Mouse (Mus musculus): Measurements from ENCODE around the gene Ern1. TPM values are rescaled to one million over a fixed set of nuclear protein-coding genes. Genes with fewer than 3 reads are reported as not detected.
"Not testable (repeated sequence)": the region's sequence is repeated elsewhere in the genome, so short reads cannot be mapped to it uniquely, and the experiment has no call there.

The Ern1 gene
- total RNA-seq, 2 experiments from 2014 or later: 10.2 to 12.9 TPM

DNA sequence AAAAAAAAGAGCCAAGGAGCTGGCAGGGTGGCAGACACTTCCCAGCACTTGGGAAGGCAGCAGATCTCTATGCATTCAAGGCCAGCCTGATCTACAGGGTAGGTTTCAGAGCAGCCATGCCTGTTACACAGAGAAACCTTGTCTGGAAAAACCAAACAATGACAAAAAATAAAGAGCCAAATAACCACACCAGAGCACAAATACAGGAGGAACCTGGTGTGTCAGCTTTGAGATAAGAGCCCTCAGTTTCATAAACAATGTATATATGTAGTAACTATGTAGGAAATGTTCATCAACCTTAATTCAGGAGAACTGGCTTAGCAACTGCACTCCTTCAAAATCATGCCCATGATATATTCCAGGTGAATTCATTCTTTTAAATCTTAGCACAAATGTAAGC is 16.5 kb upstream of the Ern1 start:
- no peak for DNase-seq
- intact Hi-C loops (cut with DNase I): no loop called here

DNA sequence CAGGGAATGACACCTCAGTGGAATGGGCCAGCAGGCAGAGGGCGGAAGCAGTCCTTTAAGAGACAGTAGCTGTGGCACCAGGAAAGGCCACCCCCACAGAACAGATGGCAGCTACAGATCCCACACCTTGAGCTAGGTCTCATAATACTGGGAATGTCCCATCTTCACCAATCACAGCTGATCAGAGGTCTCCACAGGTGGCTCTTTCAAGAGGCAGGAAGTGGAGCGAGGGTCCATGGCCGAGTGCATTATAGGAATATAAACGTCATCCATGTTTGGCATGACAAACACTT is 15.7 kb upstream of the Ern1 start:
- no peak for DNase-seq
- intact Hi-C loops (cut with DNase I): no loop called here

DNA sequence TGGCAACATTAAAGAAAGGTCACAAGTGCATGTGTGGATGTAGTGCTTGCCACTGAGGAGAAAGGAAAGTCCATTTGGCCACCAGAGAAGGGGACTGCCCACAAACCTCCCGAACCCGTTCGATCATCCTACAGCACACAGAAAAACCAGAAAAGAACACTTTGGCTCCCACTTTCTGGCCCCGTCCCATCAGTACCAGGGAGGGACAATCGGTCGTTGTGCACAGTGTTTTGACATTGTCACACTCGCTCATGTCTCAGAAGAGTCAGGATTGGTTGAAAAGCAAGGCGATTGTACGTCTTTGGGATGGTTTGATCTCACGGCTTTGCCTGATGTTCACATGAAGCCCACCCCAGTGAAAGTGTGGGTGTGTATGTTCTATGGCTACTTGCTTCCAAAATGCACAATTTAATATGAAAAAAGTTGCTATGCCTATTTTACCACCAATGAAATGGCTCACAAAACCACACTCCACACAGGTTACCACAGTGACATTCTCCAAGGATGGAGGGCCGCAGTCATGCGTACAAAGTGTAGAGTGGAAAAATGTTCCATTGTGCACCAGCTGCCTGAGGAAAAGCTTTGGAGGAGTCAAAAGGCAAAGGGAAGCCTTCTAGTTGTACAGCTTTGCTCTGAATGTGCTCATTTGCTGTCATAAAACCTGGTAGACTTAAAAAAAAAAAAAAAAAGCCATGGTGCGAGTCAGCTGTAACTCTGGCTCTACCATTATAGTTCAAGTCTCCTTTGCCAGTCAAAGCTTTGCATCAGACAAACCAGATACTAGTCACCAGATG is 15.2 kb upstream of the Ern1 start:
- DNase-seq: no peak
- intact Hi-C loops (cut with DNase I): no loop called here

DNA sequence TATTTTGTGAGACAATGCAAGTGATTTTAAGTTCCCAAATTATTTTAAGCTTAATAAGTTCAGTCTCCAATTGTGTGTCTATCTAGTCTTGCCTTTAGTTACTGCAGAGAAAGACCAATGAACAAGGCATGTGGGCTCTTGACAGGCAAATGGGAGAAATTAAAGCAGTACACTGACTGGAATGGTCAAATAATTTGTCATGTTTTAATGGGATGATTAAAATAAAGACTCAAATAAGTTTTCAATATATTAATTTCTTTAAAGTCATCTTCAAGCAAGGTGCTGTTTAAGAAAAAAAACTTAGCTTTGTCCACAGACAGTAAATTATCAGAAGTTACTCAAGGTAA is 14.5 kb upstream of the Ern1 start:
- DNase-seq: no peak
- intact Hi-C loops (cut with DNase I): no loop called here

DNA sequence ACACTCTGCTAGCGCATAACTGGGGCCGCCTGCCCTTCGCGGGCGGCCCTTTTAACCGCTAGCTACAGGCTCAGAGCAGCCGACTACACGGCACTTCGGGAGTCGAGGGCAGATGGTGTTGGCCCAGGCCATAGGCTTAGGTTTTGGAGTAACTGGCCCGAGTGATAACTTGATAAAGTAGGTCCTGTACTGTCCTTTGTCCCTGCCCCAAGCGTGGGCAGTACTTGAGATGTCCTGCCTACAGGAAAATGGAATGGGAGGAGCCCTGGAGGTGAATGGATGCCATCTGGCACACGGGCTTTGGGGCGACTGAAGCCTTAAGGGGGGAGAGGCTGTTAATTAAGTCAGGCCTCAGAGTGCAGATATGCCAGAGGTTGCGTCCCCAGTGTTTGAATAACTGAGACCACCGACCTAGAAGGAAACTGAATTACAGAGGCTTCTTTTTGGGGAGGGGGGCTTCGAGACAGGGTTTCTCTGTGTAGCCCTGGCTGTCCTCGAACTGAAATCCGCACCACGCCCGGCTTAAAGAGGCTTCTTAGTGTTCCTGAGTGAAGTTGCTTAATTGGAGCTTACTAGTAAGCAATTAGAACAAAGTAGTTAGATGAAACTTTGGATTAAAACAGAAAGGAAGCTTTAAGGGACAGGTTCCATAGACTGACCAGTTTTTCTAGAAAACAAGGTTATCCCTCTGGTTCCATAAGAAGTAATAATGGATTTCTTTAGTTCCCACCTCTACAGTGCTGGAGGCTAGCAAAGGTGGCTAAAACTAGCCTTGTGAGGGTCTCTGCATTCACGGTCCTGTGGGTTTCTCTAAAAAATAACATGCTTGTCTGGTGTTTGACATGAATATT is 13.9 kb upstream of the Ern1 start:
- DNase-seq: peak; percentile 57 to 72
- intact Hi-C loops (cut with DNase I): loop anchor here (2.0 kb wide), 1 partner anchor 113 kb away; no protein-coding TSS in a partner anchor

DNA sequence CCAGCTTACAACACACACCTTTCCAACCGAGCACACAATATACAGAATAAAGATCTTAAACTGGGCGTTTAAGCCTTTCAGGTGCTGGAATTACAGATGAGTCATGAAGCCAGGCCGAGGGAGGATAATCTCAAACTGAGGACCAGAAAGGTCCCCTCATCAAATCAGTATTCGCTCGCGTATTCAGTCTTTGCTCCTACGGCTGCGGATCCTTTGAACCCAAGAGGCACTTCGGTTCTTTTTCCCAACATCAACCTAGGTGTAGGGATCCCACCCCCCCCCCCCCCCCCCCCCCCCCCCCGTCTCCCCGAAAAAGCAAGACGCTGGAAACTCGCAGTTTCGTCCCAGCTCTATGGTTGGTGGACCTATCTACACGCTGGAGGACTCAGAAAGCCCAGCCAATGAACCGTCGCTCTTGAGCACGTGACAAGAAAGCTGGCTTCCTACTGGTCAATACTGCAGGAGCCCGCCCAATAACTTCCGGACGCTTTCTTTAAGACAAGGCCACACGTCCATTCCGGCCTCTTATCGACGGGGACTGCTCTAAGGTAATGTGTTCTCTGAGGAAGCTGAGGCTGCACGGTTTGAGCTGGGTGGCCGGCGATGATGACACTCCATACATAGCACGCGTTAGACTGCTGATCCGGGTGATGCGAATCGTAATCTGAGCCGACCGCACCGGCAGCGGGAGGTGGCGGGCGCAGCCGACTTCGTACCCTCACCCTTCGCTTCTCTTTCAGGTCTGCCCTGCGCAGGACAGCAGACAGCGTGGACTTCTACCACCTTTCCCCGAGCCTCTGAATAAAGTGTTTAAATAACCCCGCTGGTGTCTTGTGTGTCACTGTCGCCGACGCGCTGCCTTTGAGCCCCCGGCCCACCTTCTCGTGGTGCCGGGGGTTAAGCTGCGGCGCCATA is 13.0 kb upstream of the Ern1 start:
- DNase-seq: peak; percentile 91 to 92
- intact Hi-C loops (cut with DNase I): loop anchor here (2.0 kb wide), 1 partner anchor 114 kb away; no protein-coding TSS in a partner anchor

DNA sequence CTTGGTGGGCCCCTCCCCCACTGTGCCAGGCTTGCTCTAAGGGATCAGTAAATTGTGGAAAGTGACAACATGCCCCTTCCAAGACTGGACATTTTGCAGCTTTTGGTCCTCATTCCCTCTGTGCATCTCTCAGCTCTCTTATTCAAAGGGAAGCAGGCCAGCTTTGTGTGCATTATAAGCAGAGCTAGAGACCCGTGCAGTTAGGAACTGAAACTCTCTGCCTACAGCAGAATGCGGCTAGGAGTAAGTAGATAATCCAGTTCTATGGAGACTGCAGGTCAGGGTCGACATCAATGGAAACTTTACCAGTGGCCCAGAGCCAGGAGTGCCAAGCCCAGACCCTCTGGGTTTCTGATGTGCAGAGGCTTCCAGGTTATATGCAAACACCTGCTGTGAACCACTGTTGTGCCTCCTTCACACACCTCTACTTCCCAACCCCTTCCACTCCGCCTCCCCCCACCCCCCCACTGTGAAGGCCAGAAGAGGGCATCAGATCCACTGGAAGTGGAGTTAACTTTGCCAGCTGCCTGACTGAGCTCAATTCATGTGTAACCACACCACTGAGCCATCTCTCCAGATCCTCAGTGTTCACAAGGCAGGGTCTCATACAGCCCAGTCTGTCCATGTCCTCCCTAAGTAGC is 11.2 kb upstream of the Ern1 start:
- DNase-seq: no peak
- intact Hi-C loops (cut with DNase I): no loop called here

DNA sequence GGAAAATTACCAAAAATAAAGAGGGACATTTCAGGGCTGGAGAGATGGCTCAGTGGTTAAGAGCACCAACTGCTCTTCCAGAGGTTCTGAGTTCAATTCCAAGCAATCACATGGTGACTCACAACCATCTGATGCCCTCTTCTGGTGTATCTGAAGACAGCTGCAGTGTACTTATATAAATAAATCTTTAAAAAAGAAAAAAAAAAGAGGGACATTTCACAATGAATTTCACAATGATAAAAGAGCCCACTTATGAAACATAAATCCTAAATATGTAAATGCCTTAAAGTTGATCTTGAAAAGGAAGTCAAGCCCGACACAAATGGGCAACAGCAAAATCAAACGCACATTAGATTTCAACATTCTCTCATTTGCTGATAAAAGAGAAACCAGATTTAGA is 10.3 kb upstream of the Ern1 start:
- no peak for DNase-seq
- intact Hi-C loops (cut with DNase I): no loop called here

DNA sequence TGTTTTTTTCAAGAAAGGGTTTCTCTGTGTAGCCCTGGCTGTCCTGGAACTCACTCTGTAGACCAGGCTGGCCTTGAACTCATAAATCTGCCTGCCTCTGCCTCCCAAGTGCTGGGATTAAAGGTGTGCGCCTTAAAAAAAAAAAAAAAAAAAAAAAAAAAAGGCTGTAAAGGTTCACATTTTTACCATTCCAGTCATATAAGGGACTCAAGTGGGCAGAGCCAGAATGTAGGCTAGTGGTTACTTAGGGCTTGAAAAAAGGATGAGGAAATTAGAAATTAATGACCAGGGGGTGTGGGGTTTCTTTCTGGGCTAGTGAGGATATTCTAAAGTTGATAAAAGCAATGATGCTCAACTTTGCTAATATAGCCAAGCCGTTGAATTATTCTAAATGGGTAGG is 9.4 kb upstream of the Ern1 start:
- DNase-seq; intact Hi-C loops (cut with DNase I): not testable (repeated sequence)

DNA sequence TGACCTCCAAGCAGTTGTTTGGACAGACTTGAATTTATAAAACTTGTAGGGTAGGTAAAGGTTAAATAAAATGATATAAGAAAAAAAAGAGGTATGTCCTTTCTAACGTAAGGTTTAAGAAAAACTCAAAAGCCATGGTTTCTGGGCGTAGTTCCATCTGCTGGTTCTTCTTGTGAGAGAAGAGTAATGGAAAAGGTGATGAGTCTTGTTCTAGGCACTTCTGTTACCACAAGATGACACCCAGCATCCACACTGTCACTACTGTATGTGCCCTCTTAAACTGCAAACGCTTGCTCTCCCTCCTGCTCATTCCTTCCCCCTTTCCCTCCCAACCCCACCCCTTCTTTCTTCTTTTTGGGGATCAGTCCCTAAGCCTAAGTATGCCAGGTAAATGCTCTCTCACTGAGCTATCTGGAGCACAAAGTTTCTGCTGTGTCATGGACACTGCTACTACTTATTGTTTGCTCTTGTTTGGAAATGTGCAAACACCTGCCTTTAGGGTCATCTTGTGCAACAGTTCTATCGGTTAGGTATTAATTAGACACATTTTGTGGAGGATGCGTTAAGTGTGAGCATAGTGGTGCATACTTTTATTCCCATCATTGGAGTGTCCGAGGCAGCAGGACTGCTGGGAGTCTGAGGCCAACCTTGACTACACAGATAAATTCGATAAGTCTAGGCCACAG is 5.5 kb upstream of the Ern1 start:
- DNase-seq: no peak
- intact Hi-C loops (cut with DNase I): no loop called here

DNA sequence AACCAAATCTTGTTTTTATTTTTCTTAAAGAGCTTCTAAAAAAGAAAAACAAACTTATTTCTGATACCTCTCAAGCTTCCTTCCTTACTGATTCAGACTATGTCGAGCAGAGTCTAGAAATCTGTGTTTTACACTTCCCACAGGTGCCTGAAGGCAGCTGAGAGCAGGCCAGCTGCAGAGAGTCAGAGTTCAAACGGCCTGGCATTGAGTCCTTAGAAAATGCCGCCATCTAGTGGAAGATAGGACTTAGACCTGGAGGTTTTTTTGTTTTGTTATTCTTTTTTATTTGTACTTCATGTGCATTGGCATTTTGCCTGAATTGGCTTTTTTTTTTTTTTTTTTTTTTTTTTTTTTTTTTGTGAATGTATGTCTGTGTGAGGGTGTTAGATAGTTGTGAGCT is 3.7 kb upstream of the Ern1 start:
- peak; percentile 58 to 61 for DNase-seq
- intact Hi-C loops (cut with DNase I): loop anchor here (1.0 kb wide), 1 partner anchor 73 kb away; no protein-coding TSS in a partner anchor

DNA sequence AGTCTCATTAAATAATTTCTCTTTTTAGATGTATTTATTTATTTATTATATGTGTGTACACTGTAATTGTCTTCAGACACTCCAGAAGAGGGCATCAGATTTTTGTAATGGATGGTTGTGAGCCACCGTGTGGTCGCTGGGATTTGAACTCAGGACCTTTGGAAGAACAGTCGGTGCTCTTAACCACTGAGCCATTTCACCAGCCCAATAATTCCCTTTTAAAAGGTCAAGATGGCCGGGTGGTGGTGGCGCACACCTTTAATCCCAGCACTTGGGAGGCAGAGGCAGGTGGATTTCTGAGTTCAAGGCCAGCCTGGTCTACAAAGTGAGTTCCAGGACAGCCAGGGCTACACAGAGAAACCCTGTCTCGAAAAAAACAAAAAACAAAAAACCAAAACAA is 2.9 kb upstream of the Ern1 start:
- DNase-seq; intact Hi-C loops (cut with DNase I): not testable (repeated sequence)

DNA sequence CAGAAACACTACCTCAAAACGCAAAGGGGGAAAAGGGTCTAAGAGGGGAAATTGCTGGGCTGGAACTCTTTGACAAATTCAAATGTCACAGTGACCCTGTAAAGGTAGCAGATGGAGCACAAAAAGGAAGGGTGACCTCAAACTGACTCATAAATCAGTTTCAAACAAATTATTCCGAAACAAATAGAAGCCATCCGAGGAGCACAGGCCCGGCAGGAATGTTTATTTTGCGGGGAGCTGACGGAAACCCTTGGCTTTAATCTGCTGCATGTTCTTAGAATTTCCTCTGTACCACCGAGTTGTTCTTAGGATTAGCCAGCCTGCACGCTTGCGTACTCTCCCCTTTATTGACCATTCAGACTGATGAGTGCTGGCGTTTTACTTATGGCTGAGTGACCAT is 2.4 kb upstream of the Ern1 start:
- intact Hi-C loops (cut with DNase I): no loop called here
- DNase-seq: no peak

DNA sequence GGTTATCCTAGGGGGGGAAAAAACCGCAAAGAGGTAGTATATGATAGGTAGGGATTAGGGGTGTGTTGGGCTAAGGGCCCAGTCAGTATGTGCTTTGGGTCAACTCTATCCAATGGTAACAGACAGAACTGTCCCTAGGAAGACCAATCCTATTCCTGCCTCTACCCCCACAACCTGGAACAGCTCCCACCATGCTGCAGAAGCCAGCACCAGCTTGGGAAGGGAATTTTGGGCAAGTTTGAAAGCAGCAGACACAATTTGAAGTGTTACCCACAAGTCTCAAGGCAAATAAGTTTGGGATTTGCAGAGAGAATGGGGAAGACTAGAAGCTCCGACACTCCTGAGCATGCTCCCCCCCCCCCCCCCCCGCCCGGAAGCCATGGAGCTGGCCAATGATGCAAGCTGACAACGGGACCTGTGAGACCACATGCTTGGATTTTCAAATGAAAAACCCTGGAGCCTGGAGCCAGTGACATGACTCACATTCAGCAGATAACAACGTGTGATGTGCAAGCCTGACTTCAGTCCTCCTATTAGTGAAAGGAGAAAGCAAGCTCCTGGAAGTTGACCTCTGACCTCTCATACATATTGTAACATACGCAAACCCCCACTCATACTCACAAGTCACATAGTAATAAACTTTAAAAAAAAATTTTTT is 1.5 kb upstream of the Ern1 start:
- no peak for DNase-seq
- intact Hi-C loops (cut with DNase I): no loop called here

DNA sequence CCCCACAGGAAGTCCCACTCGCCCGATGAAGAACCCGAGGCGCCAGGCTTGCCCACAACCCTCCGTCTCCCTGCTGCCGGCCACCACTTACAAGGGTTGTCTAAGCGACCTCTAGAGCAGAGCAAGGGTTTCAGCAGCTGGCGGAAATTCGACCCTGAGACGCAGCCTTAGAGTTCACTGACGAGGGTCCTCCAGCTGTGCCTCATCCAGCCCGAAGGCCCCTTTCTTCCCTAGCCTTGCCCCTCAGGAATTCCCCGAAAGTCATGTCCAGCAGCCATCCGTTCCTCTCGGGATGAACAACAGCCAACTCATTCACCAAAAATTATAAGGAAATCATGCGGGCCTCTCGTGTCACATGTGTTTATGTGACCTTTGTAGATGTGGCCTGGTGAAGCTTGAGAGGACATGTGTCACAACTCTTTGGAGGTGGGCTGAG is 492 bp upstream of the Ern1 start:
- intact Hi-C loops (cut with DNase I): no loop called here
- DNase-seq: no peak

DNA sequence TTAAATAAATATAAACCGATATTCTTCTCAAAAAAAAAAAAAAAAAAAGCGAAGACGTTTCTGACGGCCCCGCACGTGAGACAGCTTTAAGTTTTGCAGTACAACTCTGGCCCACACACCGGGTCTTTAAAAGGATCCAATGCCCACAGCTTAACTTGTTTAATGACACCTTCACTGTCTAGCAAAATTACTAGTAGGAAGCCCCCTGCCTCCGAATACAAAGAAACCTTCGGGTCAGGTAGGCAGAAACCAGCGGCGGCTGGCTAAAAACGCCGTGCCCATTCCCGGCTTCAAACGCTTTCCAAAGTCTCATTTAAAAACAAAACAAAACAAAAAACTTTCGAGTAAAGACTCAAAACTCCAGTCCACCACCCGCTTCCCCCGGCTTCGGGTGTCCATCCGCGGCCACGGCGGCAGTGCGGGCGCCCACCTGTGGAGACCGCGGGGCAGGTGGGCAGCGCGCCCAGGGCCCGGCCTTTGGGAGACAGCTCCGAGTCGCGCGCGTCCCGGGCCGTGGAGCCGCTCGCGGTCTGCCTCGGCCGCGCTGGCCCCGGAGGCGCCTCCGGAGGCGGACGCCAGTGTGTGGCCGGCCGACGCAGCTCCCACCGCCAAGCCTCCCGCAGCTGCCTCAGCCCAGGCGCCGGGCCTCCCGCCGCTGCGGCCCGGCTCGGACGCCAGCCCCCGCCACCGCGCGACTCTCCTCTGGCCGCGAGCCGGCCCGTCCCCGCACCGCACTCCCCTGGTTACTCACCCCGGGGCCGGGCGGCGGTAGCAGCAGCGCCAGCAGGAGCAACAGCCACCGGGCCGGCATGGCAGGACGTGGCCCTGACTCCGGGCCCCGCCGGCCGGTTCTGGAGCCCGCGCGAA is 553 bp downstream of the Ern1 start:
- peak in 1 of 2 experiments; percentile 69 for DNase-seq
- intact Hi-C loops (cut with DNase I): no loop called here

DNA sequence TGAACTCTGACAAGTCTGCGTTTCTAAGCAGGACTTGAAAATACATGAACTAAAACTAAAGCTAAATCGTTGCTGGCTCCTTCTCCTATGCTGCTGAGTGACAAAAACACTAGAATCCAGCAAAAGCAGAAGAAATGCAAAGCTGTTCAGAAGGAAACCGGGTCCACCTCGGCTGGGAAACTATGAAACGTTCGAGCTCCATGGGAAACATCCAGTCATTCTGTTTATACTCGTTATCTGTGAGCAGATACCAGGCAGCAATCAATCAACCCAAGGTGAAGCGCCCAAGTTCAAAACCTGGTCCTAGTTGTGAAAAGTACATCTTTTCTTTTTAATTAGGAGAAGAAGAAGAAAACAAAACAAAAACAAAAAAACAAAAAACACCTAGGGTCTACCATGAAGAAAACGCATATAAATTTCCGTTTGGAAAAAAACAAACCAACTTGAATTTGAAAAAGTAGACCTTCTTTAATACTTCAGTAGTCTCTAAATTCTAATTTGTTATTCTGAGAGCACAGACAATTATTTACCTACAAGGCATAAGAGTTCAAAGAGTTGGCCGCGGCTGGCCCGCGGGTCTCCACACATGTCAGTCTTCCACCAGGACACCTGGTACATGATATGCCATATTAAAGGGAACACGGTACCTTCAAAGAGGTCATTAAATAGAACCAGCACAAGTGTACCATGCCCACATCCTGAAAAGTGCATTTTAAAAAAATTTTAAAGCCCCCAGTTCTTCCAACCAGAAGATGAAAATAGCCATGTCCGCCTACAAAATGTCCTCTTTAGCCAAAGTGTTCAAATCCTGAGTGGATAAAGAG is 1.4 kb downstream of the Ern1 start:
- intact Hi-C loops (cut with DNase I): no loop called here
- DNase-seq: no peak

DNA sequence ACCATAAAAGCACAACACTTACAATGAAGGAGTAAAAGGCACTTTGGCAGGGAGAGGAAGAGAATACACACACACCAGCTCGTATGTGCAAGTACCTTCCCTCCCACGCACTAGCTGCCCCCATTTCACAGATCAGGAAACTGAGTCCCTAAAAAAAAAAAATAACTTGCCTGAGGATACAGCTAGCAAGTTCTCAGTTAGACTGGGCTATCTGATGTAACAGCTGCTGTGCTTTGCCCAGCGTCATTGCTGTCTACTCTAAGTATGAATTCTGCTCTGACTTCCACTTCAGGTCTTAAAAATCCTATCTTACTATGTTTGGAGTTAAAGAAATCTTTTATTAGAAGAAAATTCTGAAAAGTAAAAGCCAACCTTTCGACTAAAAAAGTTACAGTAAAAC is 2.0 kb downstream of the Ern1 start:
- DNase-seq: no peak
- intact Hi-C loops (cut with DNase I): no loop called here
